Mouse (Mus musculus) liver, embryonic 14.5 days (tissue): ENCODE data around the gene Lrrc41.

Experiments
- CTCF ChIP-seq: IDR thresholded peaks from 2 replicates; pipeline ENCODE4 v1.5.1; 2016; ENCODE audit warnings: antibody characterized with exemption, low read depth, control low read depth
- EP300 ChIP-seq: IDR thresholded peaks from 2 replicates; pipeline ENCODE4 v1.6.1; 2016; ENCODE audit warnings: antibody characterized with exemption, low read depth

DNA sequence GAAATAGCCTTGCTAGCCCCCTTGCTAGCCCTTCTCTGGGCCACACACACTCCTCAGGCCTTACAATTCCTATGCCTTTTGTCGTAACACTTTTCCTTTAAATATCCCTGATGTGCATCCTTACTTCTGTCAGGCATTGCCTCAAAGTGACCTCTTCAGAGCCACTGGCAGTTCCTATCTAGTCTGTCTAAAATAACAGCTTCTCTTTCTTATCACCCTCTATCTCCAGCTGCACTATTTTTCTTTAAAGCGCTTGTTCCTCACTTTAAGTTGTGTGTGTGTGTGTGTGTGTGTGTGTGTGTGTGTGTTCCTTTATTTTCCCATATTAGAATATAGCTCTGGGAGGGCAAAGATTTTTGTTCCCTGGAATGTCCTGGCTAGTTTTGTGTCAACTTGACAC lies 28.5 kb upstream of the Lrrc41 start:
- TF ChIP-seq CTCF (no peak), EP300 (no peak)
